ENCODE assay signal across 23 mouse cellular contexts in genomic region chr17:45394612-45395011, GRCm38 (mm10). TPM values are rescaled to one million over a fixed set of nuclear protein-coding genes. Genes with fewer than 3 reads are reported as not detected.
DNase-seq lines count a peak whose midpoint lies in the region; ATAC-seq and TF ChIP-seq lines count a peak whose summit lies in the region.
"Had no signal": no experiment of that assay in that cellular context is flagged by ENCODE, and none has a peak within 500 bp of the region (broad histone marks: within the 10 kb centered on the region; RNA-seq: fewer than 3 reads in every experiment).

No protein-coding gene starts in this region.

- peaks cover 22% of the 10 kb centered on the region; the same call in 1 of the 2 replicates for H3K36me3 ChIP-seq in lung, postnatal 0 days (ENCODE audit: insufficient read depth, low read length)
- peaks cover 2 to 38% of the 10 kb centered on the region in 2 experiments; a peak in 3 of 4 replicates for H3K36me3 ChIP-seq in MEL (ENCODE audit: control insufficient read depth in 1 of 2, insufficient read depth in 2 of 2, low read length in 2 of 2)
- peaks cover 22% of the 10 kb centered on the region for H3K36me3 ChIP-seq in hindbrain, postnatal 0 days (ENCODE audit: insufficient read depth, low read length)

- no peak for ATAC-seq in lung, postnatal 0 days
- peak; percentile 68 to 80 for ATAC-seq in hematopoietic stem cell, adult 5-6 weeks (replicated peaks in 1 of 2; ENCODE audit: insufficient read depth in 1 of 2, low FRiP score in 2 of 2, low TSS enrichment in 1 of 2, low read depth in 1 of 2, poor library complexity in 2 of 2, severe bottlenecking in 2 of 2)
- ATAC-seq in hindbrain, postnatal 0 days: no peak
- ATAC-seq: activated CD4-positive, CD25-positive, alpha-beta regulatory T cell, adult 4 months; forebrain, embryonic 13.5 days; forebrain, postnatal 0 days; intestine, embryonic 15.5 days had no signal

- H3K9ac ChIP-seq in lung, postnatal 0 days (replicated peaks; ENCODE audit: low read depth): no peak overlapping the region
- no peak overlapping the region for H3K9ac ChIP-seq in MEL (ENCODE audit: control insufficient read depth, low read depth, low read length, poor library complexity, severe bottlenecking)
- H3K9ac ChIP-seq in hindbrain, postnatal 0 days (replicated peaks; ENCODE audit: low read length): no peak overlapping the region
- H3K9ac ChIP-seq: forebrain, embryonic 13.5 days; forebrain, postnatal 0 days; hindbrain, embryonic 15.5 days; intestine, embryonic 15.5 days had no signal

- 54% methylated on average over 9 of the region's 9 CpGs for WGBS in lung, postnatal 0 days
- WGBS in hindbrain, postnatal 0 days: 74% methylated on average over 9 of the region's 9 CpGs

- DNase-seq in lung, postnatal 0 days (ENCODE audit: low spot score): peak; percentile 30
- DNase-seq in lung, postnatal 10 days: no peak
- DNase-seq in MEL (ENCODE audit: low read depth, low spot score): peak; percentile 37
- no peak for DNase-seq in gastrocnemius, postnatal 10 days
- no peak for DNase-seq in B cell, adult 2 months
- no peak for DNase-seq in hindbrain, postnatal 0 days (ENCODE audit: low spot score)
- DNase-seq: adrenal gland, adult 8-10 months; adrenal gland, postnatal 25 days; cerebellum, adult 11-12 months; cerebellum, adult 8-10 months; cerebellum, postnatal 10 days; cerebellum, postnatal 36 days; forebrain, postnatal 0 days; gastrocnemius, adult 2 months; gastrocnemius, postnatal 25 days; kidney, adult 18-20 months had no signal

- no peaks in the 10 kb centered on the region for H3K9me3 ChIP-seq in lung, postnatal 0 days (ENCODE audit: low read length)
- H3K9me3 ChIP-seq in MEL (replicated peaks; ENCODE audit: insufficient read depth, low read length): no peaks in the 10 kb centered on the region
- H3K9me3 ChIP-seq in hindbrain, postnatal 0 days (ENCODE audit: low read length): no peaks in the 10 kb centered on the region
- H3K9me3 ChIP-seq: forebrain, embryonic 10.5 days; forebrain, embryonic 13.5 days; hindbrain, embryonic 15.5 days; intestine, embryonic 15.5 days had no signal

- no peaks in the 10 kb centered on the region for H3K4me1 ChIP-seq in lung, postnatal 0 days (ENCODE audit: insufficient read depth, low read depth, low read length)
- H3K4me1 ChIP-seq in MEL (ENCODE audit: control insufficient read depth in 1 of 2, insufficient read depth in 2 of 2, low read length in 2 of 2): no peaks in the 10 kb centered on the region
- no peaks in the 10 kb centered on the region for H3K4me1 ChIP-seq in hindbrain, postnatal 0 days (ENCODE audit: insufficient read depth, low read length)
- H3K4me1 ChIP-seq: forebrain, embryonic 10.5 days; forebrain, embryonic 13.5 days; intestine, embryonic 15.5 days had no signal

- no peak overlapping the region for H3K4me3 ChIP-seq in lung, postnatal 0 days (ENCODE audit: low read depth, low read length)
- H3K4me3 ChIP-seq in MEL (ENCODE audit: control insufficient read depth in 1 of 2, insufficient read depth in 1 of 2, low read depth in 2 of 2, low read length in 2 of 2): no peak overlapping the region
- H3K4me3 ChIP-seq in hindbrain, postnatal 0 days (ENCODE audit: low read length): no peak overlapping the region
- H3K4me3 ChIP-seq: forebrain, embryonic 10.5 days; forebrain, embryonic 13.5 days; gastrocnemius, adult 2 months; hindbrain, embryonic 15.5 days; intestine, embryonic 15.5 days had no signal

- no peaks in the 10 kb centered on the region for H3K27me3 ChIP-seq in lung, postnatal 0 days (replicated peaks; ENCODE audit: insufficient read depth, low read length)
- H3K27me3 ChIP-seq in MEL (ENCODE audit: control insufficient read depth in 1 of 2, insufficient read depth in 2 of 2, low read length in 2 of 2): no peaks in the 10 kb centered on the region
- H3K27me3 ChIP-seq in hindbrain, postnatal 0 days (ENCODE audit: insufficient read depth, low read length): no peaks in the 10 kb centered on the region
- H3K27me3 ChIP-seq: forebrain, embryonic 13.5 days; hindbrain, embryonic 15.5 days; intestine, embryonic 15.5 days had no signal

- no peak overlapping the region for H3K27ac ChIP-seq in lung, postnatal 0 days (ENCODE audit: low read length)
- H3K27ac ChIP-seq in MEL (ENCODE audit: control insufficient read depth, low read depth, low read length): no peak overlapping the region
- no peak overlapping the region for H3K27ac ChIP-seq in hindbrain, postnatal 0 days
- H3K27ac ChIP-seq: forebrain, embryonic 10.5 days; forebrain, embryonic 13.5 days; gastrocnemius, adult 2 months; hindbrain, embryonic 15.5 days; intestine, embryonic 15.5 days had no signal

- no peak for TF ChIP-seq EP300 in lung, postnatal 0 days (IDR thresholded peaks at IDR 0.05)
- no peak for TF ChIP-seq EP300 in MEL (IDR thresholded peaks at IDR 0.05; ENCODE audit: low read depth in 1 of 2, low read length in 2 of 2)

- no peak for TF ChIP-seq POLR2A in MEL (IDR thresholded peaks at IDR 0.05; ENCODE audit: control insufficient read depth in 1 of 2, insufficient read depth in 1 of 2, low read depth in 1 of 2, low read length in 2 of 2, poor library complexity in 1 of 2)

- no peak for TF ChIP-seq RAD21 in MEL (IDR thresholded peaks at IDR 0.05; ENCODE audit: low read depth, low read length)

- no peak for TF ChIP-seq CTCF in lung, postnatal 0 days (IDR thresholded peaks at IDR 0.05)
- TF ChIP-seq CTCF in MEL (IDR thresholded peaks at IDR 0.05 in 2 of 3, conservative IDR thresholded peaks at IDR 0.05 in 1 of 3; ENCODE audit: control insufficient read depth in 1 of 3, insufficient read depth in 1 of 3, low read depth in 2 of 3, low read length in 3 of 3, poor library complexity in 1 of 3, severe bottlenecking in 1 of 3): no peak
- no peak for TF ChIP-seq CTCF in hindbrain, postnatal 0 days (IDR thresholded peaks at IDR 0.05; ENCODE audit: low read depth)

- H3K4me2 ChIP-seq in lung, postnatal 0 days (replicated peaks; ENCODE audit: low read depth, low read length): no peak overlapping the region
- H3K4me2 ChIP-seq in hindbrain, postnatal 0 days (ENCODE audit: low read depth, low read length): no peak overlapping the region
- H3K4me2 ChIP-seq: forebrain, embryonic 13.5 days; heart, embryonic 11.5 days; hindbrain, embryonic 15.5 days; intestine, embryonic 15.5 days had no signal

- peaks cover 10% of the 10 kb centered on the region for H3K79me2 ChIP-seq in MEL (ENCODE audit: control insufficient read depth, insufficient read depth, low read length, poor library complexity)

TF ChIP-seq in MEL, 35 proteins besides CTCF, POLR2A, EP300 and RAD21:
- TF ChIP-seq MYB (IDR thresholded peaks at IDR 0.05; ENCODE audit: low read depth, low read length) (no peak), GABPA (IDR thresholded peaks at IDR 0.05; ENCODE audit: low read depth, low read length) (no peak), E2F4 (IDR thresholded peaks at IDR 0.05; ENCODE audit: borderline replicate concordance, low read depth, low read length) (no peak)

RNA-seq across cellular contexts. Expression of gene Cdc5l, which starts 38.9 kb away (rescaled TPM):
- polyA plus RNA-seq in lung, postnatal 0 days (2015; fragmentation: Nextera tagmentation; extraction: Ambion mirVana): 30.3 and 37.8 TPM in 2 replicates
- 63.4 and 69.9 TPM in 2 replicates for total RNA-seq in MEL (2012; rRNA removed)
- polyA plus RNA-seq in MEL (2012; ENCODE audit: insufficient read depth in 1 of 2, insufficient read length in 2 of 2, low read depth in 1 of 2, low replicate concordance in 2 of 2, missing spikeins in 1 of 2): 10 to 100 TPM in 1 of 2 experiments, not detected in 1; 89.0 TPM
- 130 and 148 TPM in 2 replicates for total RNA-seq in hematopoietic stem cell, adult 5-6 weeks (2017)
- total RNA-seq in gastrocnemius, postnatal 10 days (2021): 10 to 100 TPM; 34.8 to 39.4 TPM
- 21.5 and 38.1 TPM in 2 replicates for total RNA-seq in hindbrain, postnatal 0 days (2014; rRNA removed)
- 54.2 and 57.7 TPM in 2 replicates for polyA plus RNA-seq in hindbrain, postnatal 0 days (2015; fragmentation: Nextera tagmentation; extraction: Ambion mirVana)

Comparison
In these comparisons a context has a peak if more than half of its experiments do, and no peak if none do; other contexts are left out.
1. DNase-seq: peak in lung, postnatal 0 days (single experiment) and MEL (single experiment); none in lung, postnatal 10 days (single experiment), gastrocnemius, postnatal 10 days (single experiment), B cell, adult 2 months (0 of 2) and hindbrain, postnatal 0 days (single experiment).
2. ATAC-seq: peak in hematopoietic stem cell, adult 5-6 weeks (2 of 2); none in lung, postnatal 0 days (single experiment) and hindbrain, postnatal 0 days (single experiment).